Mouse (Mus musculus) stomach, embryonic 14.5 days (tissue): ENCODE measurements around the gene Fam189b. TPM values are rescaled to one million over a fixed set of nuclear protein-coding genes. Genes with fewer than 3 reads are reported as not detected.

Experiments used
- ATAC-seq: fragments of 200-750 bp; cut with Nextera tagmentation; 2 replicates; pipeline ENCODE4 v1.8.0; 2017; ENCODE audit warnings: low read depth, moderate TSS enrichment; ENCODE audit not compliant: insufficient number of reproducible peaks, insufficient read depth, low FRiP score
- H3K27ac ChIP-seq: fragments of 300-500 bp; sonication (generic); 2 replicates; pipeline ENCODE4 v1.5.1; 2014; ENCODE audit warnings: mild to moderate bottlenecking, low read length, moderate library complexity, mixed read lengths
- H3K27me3 ChIP-seq: fragments of 300-500 bp; sonication (generic); 2 replicates; pipeline ENCODE4 v1.6.1; 2014; ENCODE audit warnings: low read length, control low read depth, mixed read lengths; ENCODE audit not compliant: control insufficient read depth, insufficient read depth
- H3K36me3 ChIP-seq: fragments of 300-500 bp; sonication (generic); 2 replicates; pipeline ENCODE4 v1.6.1; 2014; ENCODE audit warnings: mild to moderate bottlenecking, control low read depth, low read length, moderate library complexity, mixed read lengths; ENCODE audit not compliant: control insufficient read depth, insufficient read depth
- H3K4me1 ChIP-seq: fragments of 300-500 bp; sonication (generic); 2 replicates; pipeline ENCODE4 v1.6.1; 2014; ENCODE audit warnings: low read length, control low read depth, mixed read lengths; ENCODE audit not compliant: control insufficient read depth, insufficient read depth
- H3K4me2 ChIP-seq: fragments of 300-500 bp; sonication (generic); replicated peaks from 2 replicates; pipeline ENCODE4 v1.6.1; 2014; ENCODE audit warnings: low read depth, low read length, control low read depth
- H3K4me3 ChIP-seq: fragments of 300-500 bp; sonication (generic); 2 replicates; pipeline ENCODE4 v1.5.1; 2014; ENCODE audit warnings: low read depth, low read length, control low read depth
- H3K9ac ChIP-seq: fragments of 300-500 bp; sonication (generic); replicated peaks from 2 replicates; pipeline ENCODE4 v1.6.1; 2014; ENCODE audit warnings: low read depth, mild to moderate bottlenecking, control low read depth, low read length, moderate library complexity, mixed read lengths
- H3K9me3 ChIP-seq: fragments of 300-500 bp; sonication (generic); 2 replicates; pipeline ENCODE4 v1.6.1; 2016; ENCODE audit warnings: low read depth, low read length, control low read depth; ENCODE audit not compliant: control insufficient read depth
- WGBS: fragments of 180-500 bp; shearing (Covaris S2); extraction: QIAGEN DNeasy Blood & Tissue Kit; methylation state at CpG from one replicate; pipeline ENCODE4 v1.1.7; 2014; 5-methylcytosine and 5-hydroxymethylcytosine counted together
- polyA plus RNA-seq: library from polyadenylated mRNA; unstranded; fragments of >200 nt; fragmentation: Nextera tagmentation; extraction: Ambion mirVana; gene quantifications from 2 replicates; pipeline ENCODE4 v1.2.1, GENCODE M21; 2014

Fam189b gene
- polyA plus RNA-seq, 1 experiment from 2014 or later: 28.3 TPM

DNA sequence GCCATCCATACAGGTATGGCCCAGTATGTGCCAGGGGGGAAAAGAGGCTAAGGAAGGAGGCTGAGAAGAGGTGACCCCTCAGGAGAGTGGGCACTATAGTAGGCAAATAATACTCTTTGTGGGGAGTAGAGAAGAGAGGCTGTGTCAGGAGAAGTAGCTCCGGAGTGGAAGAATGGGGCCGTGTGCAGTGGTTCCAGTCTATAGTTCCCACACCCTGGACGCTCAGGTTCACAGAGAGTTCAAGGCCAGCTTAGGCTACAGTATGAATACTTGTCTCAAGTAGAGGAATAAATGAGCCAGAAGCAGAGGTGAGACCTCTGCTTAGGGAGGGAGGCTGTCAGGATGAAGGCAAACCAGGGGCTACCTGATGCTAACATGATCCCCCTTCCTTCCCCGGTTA is 46.3 kb downstream of the Fam189b start:
- H3K4me1 ChIP-seq: peaks cover 19% of the 10 kb centered on the region
- no peaks in the 10 kb centered on the region for H3K27me3 ChIP-seq
- WGBS: 46% methylated on average over 4 of the region's 4 CpGs
- no peak for ATAC-seq
- peak overlapping the region; percentile 86 for H3K4me2 ChIP-seq
- H3K9ac ChIP-seq: no peak overlapping the region
- H3K9me3 ChIP-seq: no peaks in the 10 kb centered on the region
- H3K36me3 ChIP-seq: no peaks in the 10 kb centered on the region
- peak overlapping the region; percentile 35; the same call in 1 of the 2 replicates for H3K4me3 ChIP-seq
- peak overlapping the region; percentile 77; the same call in 1 of the 2 replicates for H3K27ac ChIP-seq

DNA sequence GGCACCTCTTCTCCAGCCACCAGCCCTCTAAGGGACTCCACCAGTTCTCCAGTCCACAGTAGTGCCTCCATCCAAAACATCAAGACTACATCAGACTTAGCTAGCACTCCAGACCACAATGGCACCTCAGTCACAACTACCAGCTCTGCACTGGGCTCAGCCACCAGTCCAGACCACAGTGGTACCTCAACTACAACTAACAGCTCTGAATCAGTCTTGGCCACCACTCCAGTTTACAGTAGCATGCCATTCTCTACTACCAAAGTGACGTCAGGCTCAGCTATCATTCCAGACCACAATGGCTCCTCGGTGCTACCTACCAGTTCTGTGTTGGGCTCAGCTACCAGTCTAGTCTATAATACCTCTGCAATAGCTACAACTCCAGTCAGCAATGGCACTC is 47.6 kb downstream of the Fam189b start:
- H3K27ac ChIP-seq: no peak overlapping the region
- peaks cover 19% of the 10 kb centered on the region for H3K4me1 ChIP-seq
- no peaks in the 10 kb centered on the region for H3K36me3 ChIP-seq
- WGBS: 81% methylated on average over 2 of the region's 2 CpGs
- ATAC-seq: no peak
- no peak overlapping the region for H3K9ac ChIP-seq
- H3K4me2 ChIP-seq: peak overlapping the region; percentile 25; the same call in 1 of the 2 replicates
- no peaks in the 10 kb centered on the region for H3K9me3 ChIP-seq
- H3K27me3 ChIP-seq: no peaks in the 10 kb centered on the region
- no peak overlapping the region for H3K4me3 ChIP-seq

GRCm38 (mm10) chr3:89231345-89231744 is 48.4 kb downstream of the Fam189b start:
- no peaks in the 10 kb centered on the region for H3K9me3 ChIP-seq
- H3K4me2 ChIP-seq: peak overlapping the region; percentile 25
- WGBS: 60% methylated on average over 7 of the region's 7 CpGs
- H3K27me3 ChIP-seq: no peaks in the 10 kb centered on the region
- no peaks in the 10 kb centered on the region for H3K36me3 ChIP-seq
- H3K27ac ChIP-seq: no peak overlapping the region
- peaks cover 13% of the 10 kb centered on the region for H3K4me1 ChIP-seq
- H3K9ac ChIP-seq: no peak overlapping the region
- H3K4me3 ChIP-seq: peak overlapping the region; percentile 1; the same call in 1 of the 2 replicates
- ATAC-seq: no peak

DNA sequence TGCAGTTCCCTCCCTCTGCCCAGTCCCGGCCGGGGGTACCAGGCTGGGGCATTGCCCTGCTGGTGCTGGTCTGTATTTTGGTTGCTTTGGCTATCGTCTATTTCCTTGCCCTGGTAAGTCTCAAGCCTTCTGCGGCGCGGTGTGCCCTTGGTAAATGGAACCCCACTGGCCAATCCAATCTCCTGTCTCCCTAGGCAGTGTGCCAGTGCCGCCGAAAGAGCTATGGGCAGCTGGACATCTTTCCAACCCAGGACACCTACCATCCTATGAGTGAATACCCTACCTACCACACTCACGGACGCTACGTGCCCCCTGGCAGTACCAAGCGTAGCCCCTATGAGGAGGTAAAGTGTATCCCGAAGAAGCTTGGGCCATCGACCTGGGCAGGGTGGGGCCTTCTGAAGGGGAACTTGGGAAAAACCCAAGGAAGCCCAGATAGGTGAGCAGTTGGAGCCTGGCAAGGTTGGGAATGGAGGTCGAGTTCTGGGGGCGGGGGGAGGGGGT is 48.9 kb downstream of the Fam189b start:
- Histone ChIP-seq H3K4me2 (peak overlapping the region; percentile 25), H3K9me3 (no peaks in the 10 kb centered on the region), H3K27ac (no peak overlapping the region), H3K27me3 (no peaks in the 10 kb centered on the region), H3K36me3 (no peaks in the 10 kb centered on the region), H3K4me3 (peak overlapping the region; percentile 1; the same call in 1 of the 2 replicates), H3K9ac (no peak overlapping the region), H3K4me1 (peaks cover 8% of the 10 kb centered on the region; the same call in 1 of the 2 replicates)
- ATAC-seq: no peak
- 73% methylated on average over 16 of the region's 16 CpGs for WGBS

DNA sequence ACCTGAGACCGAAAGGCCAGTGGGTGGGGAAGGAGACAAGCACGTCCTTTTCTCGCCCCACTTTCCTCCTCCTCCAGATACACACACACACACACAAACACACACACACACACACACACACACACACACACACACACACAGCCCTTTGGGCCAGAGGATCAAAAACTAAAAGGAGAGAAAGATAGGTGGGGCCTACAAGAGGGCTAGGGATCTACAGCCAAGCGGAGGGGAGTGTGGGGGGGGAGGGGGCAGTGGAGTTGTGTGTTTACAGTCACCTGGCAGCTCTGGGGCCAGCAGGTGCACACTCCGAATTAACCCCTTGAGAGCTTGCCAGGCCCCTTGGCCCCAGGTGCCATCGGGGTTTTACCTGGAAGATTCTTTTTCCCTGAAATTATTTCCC is 49.7 kb downstream of the Fam189b start:
- H3K27me3 ChIP-seq: no peaks in the 10 kb centered on the region
- H3K36me3 ChIP-seq: no peaks in the 10 kb centered on the region
- H3K4me2 ChIP-seq: no peak overlapping the region
- H3K4me3 ChIP-seq: no peak overlapping the region
- peak overlapping the region; percentile 70; the same call in 1 of the 2 replicates for H3K27ac ChIP-seq
- H3K4me1 ChIP-seq: peaks cover 4% of the 10 kb centered on the region; the same call in 1 of the 2 replicates
- no peaks in the 10 kb centered on the region for H3K9me3 ChIP-seq
- peak; percentile 25; the same call in 1 of the 2 replicates for ATAC-seq
- WGBS: 52% methylated on average over 6 of the region's 6 CpGs
- no peak overlapping the region for H3K9ac ChIP-seq

DNA sequence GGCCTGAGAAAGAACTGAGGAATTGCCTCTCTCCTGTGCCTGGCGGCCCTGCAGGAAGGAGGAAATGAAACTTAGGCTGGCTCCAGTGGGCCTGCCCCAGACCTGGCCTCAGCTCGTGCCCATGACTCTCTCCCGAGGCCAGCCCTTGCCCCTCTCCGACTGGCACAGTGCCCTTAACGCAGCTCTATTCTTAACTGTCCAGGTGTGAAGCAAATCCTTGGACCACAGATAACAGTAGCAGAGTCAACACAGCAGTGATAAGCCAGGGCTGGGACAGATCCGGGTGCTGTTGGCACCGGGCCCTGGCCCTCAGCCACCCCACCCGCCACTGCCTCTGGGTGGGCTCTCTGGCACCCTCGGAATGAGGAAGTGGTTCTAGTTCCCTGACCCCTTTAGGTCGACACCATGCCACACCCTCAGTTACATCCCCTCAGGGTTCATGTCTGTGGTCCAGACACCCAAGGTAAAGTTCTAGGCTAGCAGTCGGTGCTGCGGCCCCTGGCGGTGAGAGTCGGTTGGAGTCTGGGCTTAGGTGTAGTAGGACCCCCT is 50.7 kb downstream of the Fam189b start:
- Histone ChIP-seq H3K9me3 (no peaks in the 10 kb centered on the region), H3K4me1 (no peaks in the 10 kb centered on the region; the same call in 1 of the 2 replicates), H3K36me3 (no peaks in the 10 kb centered on the region), H3K27me3 (no peaks in the 10 kb centered on the region), H3K9ac (no peak overlapping the region), H3K27ac (peak overlapping the region; percentile 70; the same call in 1 of the 2 replicates), H3K4me3 (no peak overlapping the region), H3K4me2 (no peak overlapping the region)
- 67% methylated on average over 14 of the region's 14 CpGs for WGBS
- ATAC-seq: peak; percentile 62

- Histone ChIP-seq H3K4me1 (no peaks in the 10 kb centered on the region; the same call in 1 of the 2 replicates), H3K9ac (no peak overlapping the region), H3K9me3 (no peaks in the 10 kb centered on the region), H3K4me2 (no peak overlapping the region), H3K36me3 (no peaks in the 10 kb centered on the region), H3K4me3 (no peak overlapping the region), H3K27ac (no peak overlapping the region), H3K27me3 (no peaks in the 10 kb centered on the region)
- ATAC-seq: no peak
- WGBS: 87% methylated on average over 10 of the region's 10 CpGs
These were observed 53.6 kb downstream of the Fam189b start for GRCm38 (mm10) chr3:89236516-89236915.

GRCm38 (mm10) chr3:89237682-89238081 is 54.7 kb downstream of the Fam189b start:
- no peak overlapping the region for H3K4me2 ChIP-seq
- no peak overlapping the region for H3K27ac ChIP-seq
- H3K4me3 ChIP-seq: no peak overlapping the region
- H3K9me3 ChIP-seq: no peaks in the 10 kb centered on the region
- no peak overlapping the region for H3K9ac ChIP-seq
- ATAC-seq: no peak
- WGBS: 93% methylated on average over 21 of the region's 21 CpGs
- no peaks in the 10 kb centered on the region; the same call in 1 of the 2 replicates for H3K4me1 ChIP-seq
- H3K27me3 ChIP-seq: no peaks in the 10 kb centered on the region
- no peaks in the 10 kb centered on the region for H3K36me3 ChIP-seq
